Mouse (Mus musculus): ENCODE data around the gene 4932438A13Rik. TPM values are rescaled to one million over a fixed set of nuclear protein-coding genes. Genes with fewer than 3 reads are reported as not detected.

The 4932438A13Rik gene
- polyA plus RNA-seq, 1 experiment from 2014 or later = 48.8 TPM

DNA sequence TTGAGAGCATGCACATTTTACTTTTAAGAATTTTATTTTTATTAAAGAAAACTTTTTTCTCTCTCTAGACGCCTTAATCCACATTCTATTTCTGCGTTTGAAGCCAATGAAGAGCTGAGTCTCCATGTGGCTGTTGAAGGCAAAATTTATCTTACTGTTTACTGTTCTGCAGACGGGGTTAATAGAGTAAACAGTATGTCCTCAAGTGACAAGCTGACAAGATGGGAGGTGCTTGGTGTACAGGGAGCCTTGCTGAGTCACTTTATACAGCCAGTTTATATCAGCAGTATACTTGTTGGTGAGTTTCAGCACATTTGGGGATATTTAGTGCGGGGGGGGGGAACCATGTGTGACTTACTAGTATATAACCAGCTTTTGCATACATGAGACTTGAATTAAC lies 222.0 kb downstream of the 4932438A13Rik start:
- WGBS = 73% methylated on average over 4 of the region's 4 CpGs
- ATAC-seq (ENCODE audit: insufficient number of reproducible peaks, insufficient read depth, low FRiP score, low read depth) = no peak
- Histone ChIP-seq H3K4me3 (ENCODE audit: control insufficient read depth in 1 of 2, insufficient read depth in 1 of 2, low read depth in 1 of 2, low read length in 2 of 2) (no peak overlapping the region), H3K36me3 (ENCODE audit: control insufficient read depth, insufficient read depth, low read length) (no peaks in the 10 kb centered on the region), H3K9ac (ENCODE audit: low read length) (no peak overlapping the region), H3K27me3 (ENCODE audit: control insufficient read depth, insufficient read depth, low read length) (no peaks in the 10 kb centered on the region), H3K4me2 (ENCODE audit: low read length) (no peak overlapping the region), H3K4me1 (ENCODE audit: control insufficient read depth in 2 of 2, insufficient read depth in 2 of 2, low read length in 2 of 2) (no peaks in the 10 kb centered on the region), H3K9me3 (ENCODE audit: control insufficient read depth, low read length) (no peaks in the 10 kb centered on the region), H3K27ac (replicated peaks in 1 of 2; ENCODE audit: control insufficient read depth in 1 of 2, insufficient read depth in 1 of 2, low read depth in 2 of 2, low read length in 2 of 2) (no peak overlapping the region)

DNA sequence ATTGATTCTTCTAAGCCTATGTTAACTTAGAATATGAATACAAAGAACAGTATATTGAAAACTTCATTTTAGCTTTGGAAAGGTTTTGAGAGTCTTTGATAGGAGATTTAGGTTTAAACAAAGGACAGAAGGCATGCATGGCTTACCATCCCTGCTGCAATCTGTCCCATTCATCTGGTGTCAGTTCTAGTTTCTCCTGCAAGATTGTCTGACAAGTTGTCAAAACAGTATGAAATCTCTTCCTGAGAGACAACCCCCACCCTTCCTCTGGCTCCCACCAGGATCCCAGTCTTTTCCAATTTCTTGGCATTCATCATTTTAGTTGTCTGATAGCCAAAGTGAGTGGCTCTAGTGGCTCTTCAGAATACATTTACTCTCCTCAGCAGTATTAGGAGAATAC lies 227.8 kb downstream of the 4932438A13Rik start:
- H3K4me2 ChIP-seq (ENCODE audit: low read length) = no peak overlapping the region
- no peaks in the 10 kb centered on the region for H3K4me1 ChIP-seq (ENCODE audit: control insufficient read depth in 2 of 2, insufficient read depth in 2 of 2, low read length in 2 of 2)
- no peaks in the 10 kb centered on the region for H3K27me3 ChIP-seq (ENCODE audit: control insufficient read depth, insufficient read depth, low read length)
- no peaks in the 10 kb centered on the region for H3K9me3 ChIP-seq (ENCODE audit: control insufficient read depth, low read length)
- no peaks in the 10 kb centered on the region for H3K36me3 ChIP-seq (ENCODE audit: control insufficient read depth, insufficient read depth, low read length)
- no peak overlapping the region for H3K9ac ChIP-seq (ENCODE audit: low read length)
- H3K27ac ChIP-seq (replicated peaks in 1 of 2; ENCODE audit: control insufficient read depth in 1 of 2, insufficient read depth in 1 of 2, low read depth in 2 of 2, low read length in 2 of 2) = no peak overlapping the region
- ATAC-seq (ENCODE audit: insufficient number of reproducible peaks, insufficient read depth, low FRiP score, low read depth) = no peak
- no peak overlapping the region for H3K4me3 ChIP-seq (ENCODE audit: control insufficient read depth in 1 of 2, insufficient read depth in 1 of 2, low read depth in 1 of 2, low read length in 2 of 2)

Other genes starting within 250 kb of the 4932438A13Rik start
- 9.4 and 9.7 TPM in 2 replicates for gene Bbs7, start 249.6 kb upstream of the 4932438A13Rik start, polyA plus RNA-seq (2014; fragmentation: Nextera tagmentation; extraction: Ambion mirVana)
- gene Trpc3, start 172.9 kb upstream of the 4932438A13Rik start, polyA plus RNA-seq (2014; fragmentation: Nextera tagmentation; extraction: Ambion mirVana) = 6.1 and 6.4 TPM in 2 replicates
- gene Adad1, start 200.4 kb downstream of the 4932438A13Rik start, polyA plus RNA-seq (2014; fragmentation: Nextera tagmentation; extraction: Ambion mirVana) = 0.43 and 0.69 TPM in 2 replicates

All from heart, embryonic 14.5 days (tissue).